Mouse (Mus musculus) kidney, postnatal 4 days (tissue): ENCODE measurements around the gene Col13a1.

ENCODE experiments used
- DNase-seq, 2 experiments: peaks; one replicate each; pipeline ENCODE4 v3.0.0; 2021; ENCODE audit warnings: mixed read lengths in 2 of 2

Col13a1 gene

DNA sequence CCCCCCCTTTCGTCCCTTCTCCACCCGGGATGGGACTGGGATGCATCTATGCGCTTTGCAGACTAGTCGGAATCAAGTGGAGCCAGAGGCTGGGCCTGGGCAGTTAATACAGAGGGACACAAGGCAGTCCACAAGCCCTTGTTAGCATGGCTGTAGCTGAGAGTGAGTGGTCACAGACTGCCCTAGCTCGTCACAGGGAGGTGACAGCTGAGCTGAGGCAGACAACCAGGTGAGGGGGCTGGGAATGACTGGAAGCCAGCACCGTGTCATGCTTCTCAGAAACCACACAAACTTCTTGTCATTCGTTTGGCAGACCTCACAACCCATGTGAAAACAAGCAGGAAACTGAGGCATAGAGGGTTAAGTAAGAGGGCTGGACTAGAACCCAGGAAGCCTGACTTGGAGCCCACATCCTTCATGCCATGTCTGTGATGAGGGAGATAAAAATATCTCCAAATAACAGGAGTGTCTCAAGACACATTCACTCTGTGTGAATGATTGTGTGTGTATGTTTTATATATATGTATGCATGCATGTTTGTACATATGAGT is 10.8 kb downstream of the Col13a1 start:
- DNase-seq, result no peak

DNA sequence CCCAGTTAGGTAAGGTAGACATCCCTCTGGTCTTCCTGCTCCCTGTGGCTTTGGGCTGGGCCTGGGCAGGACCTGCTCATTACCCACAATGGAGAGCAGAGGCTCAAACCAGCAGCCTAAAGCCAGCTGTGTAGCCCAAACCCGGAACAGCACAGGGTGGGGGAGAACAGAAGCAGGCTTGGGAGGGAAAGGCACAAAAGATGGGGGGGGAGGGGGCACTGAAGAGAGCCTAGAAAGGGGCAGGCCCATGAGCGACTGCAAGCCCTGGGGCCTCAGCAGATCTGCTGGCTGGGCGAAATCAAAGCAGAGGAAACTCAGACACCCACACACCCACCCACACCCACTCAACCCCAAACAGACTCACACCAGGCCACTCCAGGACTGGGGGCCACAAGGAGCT is 11.7 kb downstream of the Col13a1 start:
- no peak for DNase-seq

GRCm38 (mm10) chr10:61965386-61965841 is 13.5 kb downstream of the Col13a1 start:
- DNase-seq, result peak; percentile 36 to 51

- DNase-seq, result peak; percentile 67 to 79
Observed at GRCm38 (mm10) chr10:61956718-61957117, 22.2 kb downstream of the Col13a1 start.

DNA sequence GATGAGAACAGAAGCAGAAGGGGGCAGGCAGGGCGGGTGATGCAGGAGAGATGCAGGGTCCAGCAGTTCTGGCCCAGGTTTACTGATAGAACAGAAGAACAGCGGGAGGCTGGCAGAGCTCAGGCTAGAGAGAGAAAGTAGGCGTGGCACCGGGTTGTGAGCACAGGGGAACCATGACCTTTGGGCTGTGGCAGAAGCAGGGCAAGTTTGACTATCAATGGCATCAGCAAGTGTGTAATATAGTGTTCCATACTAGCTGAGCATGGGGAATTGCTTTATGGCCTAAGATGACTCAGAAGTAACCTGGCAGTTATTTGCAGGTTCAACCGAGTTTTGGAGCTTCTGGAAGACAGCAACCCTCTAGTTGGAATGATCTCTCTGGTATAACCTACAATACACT is 25.0 kb downstream of the Col13a1 start:
- no peak for DNase-seq

DNA sequence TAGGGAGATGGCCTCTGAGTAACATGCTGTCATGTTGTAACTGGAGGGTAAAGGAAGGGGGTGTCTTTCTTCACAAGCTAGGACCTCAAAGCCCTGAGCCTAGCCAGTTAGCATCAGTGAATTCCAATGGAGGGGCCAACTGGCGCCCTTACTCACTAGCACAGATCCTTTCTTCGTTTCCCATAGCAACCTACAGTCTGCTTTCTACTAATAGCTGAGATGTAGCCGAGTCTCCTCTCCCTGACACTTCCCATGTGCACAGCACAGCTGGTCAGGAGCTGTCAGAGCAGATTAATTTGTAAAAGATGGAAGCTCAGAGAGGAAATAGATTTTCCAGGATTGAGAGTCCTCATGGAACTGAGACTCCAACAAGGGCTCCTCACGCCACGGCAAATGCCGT is 29.4 kb downstream of the Col13a1 start:
- DNase-seq, result no peak

GRCm38 (mm10) chr10:61944386-61944785 is 34.5 kb downstream of the Col13a1 start:
- no peak for DNase-seq

DNA sequence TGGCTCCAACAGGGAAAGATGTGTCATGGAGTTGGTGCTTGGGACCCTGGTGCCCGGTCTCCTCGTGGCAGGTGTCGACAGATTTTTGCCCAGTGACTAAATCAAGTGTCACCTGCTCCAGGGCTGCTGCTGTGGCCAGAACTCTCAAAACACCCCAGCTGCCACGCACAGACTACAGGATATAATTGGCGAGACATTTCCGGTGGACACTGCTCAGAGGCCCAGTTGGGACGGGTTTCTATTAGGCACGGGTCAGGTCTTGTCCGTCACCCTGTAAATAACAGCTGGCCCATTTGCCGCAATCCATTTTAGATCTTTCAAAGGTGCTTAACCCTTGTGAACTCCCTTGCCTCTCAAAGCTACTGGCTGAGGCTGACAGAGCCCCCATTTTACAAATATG is 35.4 kb downstream of the Col13a1 start:
- peak in 1 of 2 experiments; percentile 16 for DNase-seq

DNA sequence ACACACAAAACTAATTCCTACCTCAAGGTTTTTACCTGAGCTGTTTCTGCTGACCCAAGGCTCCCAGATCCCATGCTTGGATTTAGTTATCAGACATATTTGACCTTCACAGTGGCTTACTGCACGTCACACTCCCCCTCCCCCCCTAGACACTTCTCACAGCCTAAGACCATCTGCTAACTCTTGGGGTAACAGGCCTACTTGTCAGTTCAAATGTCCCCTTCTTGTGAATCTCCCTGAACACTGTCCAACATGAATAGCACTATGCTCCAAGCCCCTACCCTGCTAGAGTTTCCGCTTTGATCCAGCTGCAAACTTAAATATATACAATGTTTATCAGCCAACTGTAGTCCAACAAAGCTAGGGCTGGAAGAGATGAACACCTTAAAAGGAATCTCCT is 36.2 kb downstream of the Col13a1 start:
- no peak for DNase-seq

- peak; percentile 64 to 78 for DNase-seq
Observed at GRCm38 (mm10) chr10:61936211-61937121, 42.4 kb downstream of the Col13a1 start.

GRCm38 (mm10) chr10:61931678-61932077 is 47.2 kb downstream of the Col13a1 start:
- no peak for DNase-seq

- no peak for DNase-seq
Observed at GRCm38 (mm10) chr10:61929901-61930300, 49.0 kb downstream of the Col13a1 start.

GRCm38 (mm10) chr10:61928725-61929651 is 49.9 kb downstream of the Col13a1 start:
- DNase-seq, result peak; percentile 73 to 83

GRCm38 (mm10) chr10:61925691-61926090 is 53.2 kb downstream of the Col13a1 start:
- no peak for DNase-seq

- peak; percentile 70 to 79 for DNase-seq
Observed at GRCm38 (mm10) chr10:61920655-61921365, 58.1 kb downstream of the Col13a1 start.

DNA sequence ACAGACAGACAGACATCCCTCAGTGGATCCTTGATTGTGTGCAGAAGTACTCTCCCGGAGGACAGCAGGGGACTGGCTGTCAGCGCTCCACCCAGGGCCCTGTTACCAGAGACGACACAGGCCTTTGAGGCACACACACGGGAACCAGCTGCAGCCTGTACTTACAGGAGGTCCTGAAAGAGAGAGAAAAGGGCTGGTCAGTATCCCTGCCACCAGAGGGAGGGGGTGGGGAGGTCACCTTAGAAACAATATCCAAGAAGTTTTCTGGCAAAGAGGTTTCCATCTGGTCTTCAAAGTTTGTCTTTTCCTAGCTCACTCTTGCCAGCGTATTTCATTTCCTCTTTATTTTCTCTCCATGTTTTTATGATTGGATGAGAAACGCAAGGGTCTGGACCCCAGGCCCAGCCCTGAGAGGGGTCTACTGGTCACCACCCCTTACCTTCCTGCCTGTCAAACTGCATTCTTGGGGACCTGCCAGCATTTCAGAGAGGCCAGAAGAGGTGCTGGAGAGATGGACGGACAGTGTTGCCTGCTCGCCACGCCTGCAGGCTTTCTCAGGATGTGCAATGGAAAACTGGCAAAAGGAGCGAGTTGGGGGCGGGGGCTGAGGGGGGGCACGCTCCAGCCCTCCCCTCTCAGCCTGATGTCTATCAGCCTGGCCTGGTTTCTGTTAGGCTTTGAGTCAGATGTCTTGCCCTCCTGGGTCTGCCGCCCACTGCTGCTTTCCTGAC is 58.8 kb downstream of the Col13a1 start:
- peak; percentile 49 to 62 for DNase-seq

DNA sequence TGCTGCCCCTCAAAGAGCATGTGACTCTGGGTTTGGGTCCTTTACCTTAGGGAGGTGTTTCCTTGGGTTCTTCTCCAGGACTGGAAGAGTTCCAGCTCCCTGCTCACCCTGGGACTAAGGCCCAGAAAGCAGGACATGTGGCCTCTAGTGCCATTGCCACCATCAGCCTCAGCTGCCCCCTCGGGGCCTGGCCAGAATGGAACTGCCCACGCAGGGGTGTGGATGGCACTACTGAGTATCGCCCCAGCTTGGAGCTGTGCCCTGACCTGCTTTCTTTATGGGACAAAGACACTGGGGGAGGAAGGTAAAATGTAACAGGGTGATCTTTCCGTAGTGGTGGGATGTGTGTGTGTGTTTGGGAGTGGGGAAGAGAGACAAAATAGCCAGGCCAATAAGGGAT is 59.4 kb downstream of the Col13a1 start:
- no peak for DNase-seq

- no peak for DNase-seq
Observed at GRCm38 (mm10) chr10:61917066-61917465, 61.8 kb downstream of the Col13a1 start.

DNA sequence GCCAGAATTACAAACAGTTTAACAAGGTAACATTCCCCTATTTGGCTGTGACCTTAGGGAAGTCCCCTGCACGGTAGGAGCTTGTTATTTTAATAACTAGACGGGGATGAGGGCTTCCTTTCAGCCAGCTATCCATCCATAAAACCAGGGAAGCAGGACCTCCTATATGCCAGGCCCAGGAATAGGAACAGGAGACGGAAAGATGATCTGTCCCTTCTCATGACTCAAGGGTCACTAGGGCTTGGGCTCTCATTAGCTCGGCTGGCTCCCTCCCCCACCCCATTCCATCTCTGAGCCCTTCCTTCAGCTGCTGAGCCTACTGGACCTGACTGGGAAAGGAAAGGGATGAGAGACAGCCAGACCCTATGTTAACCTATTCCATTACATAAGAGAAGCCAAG is 67.1 kb downstream of the Col13a1 start:
- no peak for DNase-seq

GRCm38 (mm10) chr10:61909004-61909403 is 69.9 kb downstream of the Col13a1 start:
- DNase-seq, result peak in 1 of 2 experiments; percentile 53

DNA sequence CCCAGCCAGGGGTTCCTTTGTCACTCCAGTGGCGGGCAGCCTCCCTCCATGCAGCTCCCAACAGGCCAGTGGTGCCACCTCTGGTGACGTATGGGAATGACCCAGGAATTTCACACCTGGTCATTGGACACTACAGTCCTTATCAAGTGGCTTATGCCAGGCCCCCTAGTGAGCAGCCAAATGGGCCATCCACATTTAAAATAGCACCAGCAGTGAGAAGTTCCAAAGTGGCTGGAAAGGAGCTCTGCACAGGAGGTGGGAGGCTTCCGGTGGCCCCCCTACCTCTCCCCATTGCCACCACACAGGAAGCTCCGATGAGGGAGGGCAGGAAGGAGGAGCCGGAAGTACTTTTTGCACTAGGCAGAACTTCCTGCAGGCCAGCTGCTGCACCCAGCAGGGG is 72.7 kb downstream of the Col13a1 start:
- DNase-seq, result peak; percentile 67 to 74

DNA sequence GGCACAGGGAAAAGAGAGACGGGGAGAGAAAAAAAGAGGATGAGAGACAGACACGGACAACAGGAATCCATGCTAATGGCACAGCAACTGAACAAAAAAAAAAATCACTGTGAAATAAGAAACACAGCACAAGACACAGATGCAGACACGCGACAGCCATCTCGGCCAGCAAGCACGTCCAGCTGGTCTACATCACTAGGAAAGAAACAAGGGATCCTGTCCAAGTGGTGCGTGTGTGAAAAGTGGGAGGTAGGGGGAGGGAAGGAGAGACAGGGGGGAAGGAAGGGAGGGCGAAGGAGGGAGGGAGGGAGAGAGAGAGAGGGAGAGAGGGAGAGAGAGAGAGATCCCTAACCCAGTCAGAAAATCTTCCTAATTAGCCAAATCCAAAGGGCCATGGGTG is 73.6 kb downstream of the Col13a1 start:
- DNase-seq, result peak; percentile 62 to 73
